Mouse (Mus musculus): ENCODE measurements at regions not wholly inside any gene's neighbourhood (a gene's known extent, or its start where the extent isn't known, plus 50 kb on each side); places are given as distances from the start of the nearest gene placed in this dataset.

GRCm38 (mm10) chr9:47364762-47365161 is 165.2 kb upstream of the Cadm1 start:
- TF ChIP-seq CTCF (IDR thresholded peaks at IDR 0.05; ENCODE audit: control insufficient read depth, insufficient read depth, insufficient read length) (no peak), CEBPB (IDR thresholded peaks at IDR 0.05; ENCODE audit: low read depth) (no peak)
